Mouse (Mus musculus) neural tube, embryonic 11.5 days (tissue): ENCODE data around the gene Galm. TPM values are rescaled to one million over a fixed set of nuclear protein-coding genes. Genes with fewer than 3 reads are reported as not detected.

Experiments
- ATAC-seq: fragments of 200-750 bp; cut with Nextera tagmentation; 2 replicates; pipeline ENCODE4 v1.8.0; 2017; ENCODE audit warnings: moderate number of reproducible peaks, mild to moderate bottlenecking, moderate TSS enrichment, moderate library complexity; ENCODE audit not compliant: insufficient read depth, low FRiP score, low TSS enrichment
- DNase-seq: peaks from one replicate; pipeline ENCODE4 v3.0.0-alpha.2; 2015; ENCODE audit warnings: low spot score
- H3K27ac ChIP-seq: fragments of 300-500 bp; sonication (generic); 2 replicates; pipeline ENCODE4 v1.5.1; 2014; ENCODE audit warnings: low read depth, mild to moderate bottlenecking, low read length
- H3K27me3 ChIP-seq: fragments of 300-500 bp; sonication (generic); 2 replicates; pipeline ENCODE4 v1.6.1; 2014; ENCODE audit warnings: mild to moderate bottlenecking, low read length, mixed read lengths; ENCODE audit not compliant: control insufficient read depth, insufficient read depth
- H3K36me3 ChIP-seq: fragments of 300-500 bp; sonication (generic); 2 replicates; pipeline ENCODE4 v1.6.1; 2014; ENCODE audit warnings: mild to moderate bottlenecking, low read length, moderate library complexity, mixed read lengths; ENCODE audit not compliant: control insufficient read depth, insufficient read depth
- H3K4me1 ChIP-seq: fragments of 300-500 bp; sonication (generic); 2 replicates; pipeline ENCODE4 v1.6.1; 2014; ENCODE audit warnings: low read length, mixed read lengths; ENCODE audit not compliant: control insufficient read depth, insufficient read depth
- H3K4me2 ChIP-seq: fragments of 300-500 bp; sonication (generic); 2 replicates; pipeline ENCODE4 v1.6.1; 2014; ENCODE audit warnings: low read depth, mild to moderate bottlenecking, moderate library complexity
- H3K4me3 ChIP-seq: fragments of 300-500 bp; sonication (generic); 2 replicates; pipeline ENCODE4 v1.5.1; 2014; ENCODE audit warnings: low read depth, low read length
- H3K9ac ChIP-seq: fragments of 300-500 bp; sonication (generic); 2 replicates; pipeline ENCODE4 v1.6.1; 2014; ENCODE audit warnings: mild to moderate bottlenecking, low read length
- H3K9me3 ChIP-seq: fragments of 300-500 bp; sonication (generic); 2 replicates; pipeline ENCODE4 v1.6.1; 2016; ENCODE audit warnings: low read length; ENCODE audit not compliant: control insufficient read depth
- WGBS: fragments of 180-500 bp; shearing (Covaris S2); extraction: QIAGEN DNeasy Blood & Tissue Kit; methylation state at CpG from one replicate; pipeline ENCODE4 v1.1.7; 2014; 5-methylcytosine and 5-hydroxymethylcytosine counted together
- polyA plus RNA-seq: library from polyadenylated mRNA; unstranded; fragments of >200 nt; fragmentation: Nextera tagmentation; extraction: Ambion mirVana; gene quantifications from 2 replicates; pipeline ENCODE4 v1.2.1, GENCODE M21; 2014

The Galm gene
- polyA plus RNA-seq, 1 experiment from 2014 or later: 9.8 TPM

DNA sequence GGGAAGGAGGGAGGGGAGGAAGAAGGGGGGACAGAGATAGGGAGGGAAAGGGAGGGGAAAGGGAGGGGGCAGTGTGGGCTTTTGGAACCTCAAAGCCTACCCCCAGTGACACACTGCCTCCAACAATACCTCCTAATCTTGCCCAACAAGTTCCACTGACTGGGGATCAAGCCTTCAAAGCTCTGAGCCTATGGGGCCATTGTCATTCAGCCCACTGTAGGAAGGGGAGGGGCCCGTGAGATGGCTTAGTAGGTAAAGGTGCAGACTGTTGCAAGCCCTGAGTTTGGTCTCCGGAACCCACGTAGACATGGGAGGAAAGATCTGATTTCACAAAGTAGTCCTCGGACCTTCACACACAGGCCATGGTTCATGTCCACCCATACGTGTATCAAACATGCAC, 24.1 kb downstream of the Galm start:
- H3K9ac ChIP-seq: no peak overlapping the region
- H3K4me3 ChIP-seq: no peak overlapping the region
- H3K27me3 ChIP-seq: no peaks in the 10 kb centered on the region
- no peaks in the 10 kb centered on the region for H3K9me3 ChIP-seq
- no peak for DNase-seq
- no peak for ATAC-seq
- H3K36me3 ChIP-seq: no peaks in the 10 kb centered on the region
- 23% methylated on average over 5 of the region's 5 CpGs for whole genome bisulfite sequencing
- no peak overlapping the region for H3K27ac ChIP-seq
- H3K4me1 ChIP-seq: no peaks in the 10 kb centered on the region; the same call in 1 of the 2 replicates
- no peak overlapping the region for H3K4me2 ChIP-seq

DNA sequence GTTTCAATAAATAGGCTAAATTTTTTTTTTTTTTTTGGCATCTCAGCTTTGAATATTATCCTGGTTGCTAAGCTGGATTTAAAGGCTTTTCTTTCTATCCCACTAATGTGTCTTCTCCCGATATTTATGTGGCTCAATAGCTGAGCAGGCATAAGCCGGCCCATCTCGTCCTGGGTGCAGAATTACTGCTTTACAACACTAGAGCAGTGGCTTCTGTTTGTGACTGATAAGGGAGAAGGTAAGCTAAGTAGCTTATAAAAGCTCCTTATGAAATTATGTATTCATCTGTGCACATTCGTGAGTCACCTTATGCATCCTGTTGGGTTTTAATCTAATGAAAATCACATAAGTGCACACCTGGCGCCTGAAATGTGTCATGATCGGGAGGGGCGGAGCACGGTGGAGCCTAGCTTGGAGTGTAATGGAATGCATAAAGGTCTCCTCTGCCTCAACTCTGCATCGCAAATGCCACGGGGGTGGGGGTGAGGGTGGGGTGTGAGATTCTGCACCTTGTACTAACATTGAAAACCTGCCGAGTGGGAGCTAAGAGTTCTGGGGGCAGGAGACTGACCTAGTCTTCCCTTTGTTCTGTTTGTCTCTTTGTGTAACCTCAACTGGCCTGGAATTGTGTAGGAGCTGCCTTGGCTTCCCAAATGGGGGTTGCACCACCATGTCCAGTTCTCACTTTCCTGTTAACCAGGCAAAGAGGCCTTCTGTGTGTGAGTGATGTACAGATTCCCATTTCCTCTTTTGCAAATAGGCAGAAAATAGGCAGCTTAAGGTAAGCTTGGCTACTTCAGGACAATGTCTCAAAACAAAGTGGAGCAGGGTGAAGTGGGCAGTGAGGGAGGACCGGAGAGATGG, 25.7 kb downstream of the Galm start:
- Histone ChIP-seq H3K9ac (no peak overlapping the region), H3K4me1 (no peaks in the 10 kb centered on the region; the same call in 1 of the 2 replicates), H3K9me3 (no peaks in the 10 kb centered on the region), H3K4me3 (no peak overlapping the region), H3K27ac (no peak overlapping the region), H3K4me2 (no peak overlapping the region), H3K36me3 (no peaks in the 10 kb centered on the region), H3K27me3 (no peaks in the 10 kb centered on the region)
- DNase-seq: no peak
- 77% methylated on average over 12 of the region's 12 CpGs for whole genome bisulfite sequencing
- ATAC-seq: no peak

DNA sequence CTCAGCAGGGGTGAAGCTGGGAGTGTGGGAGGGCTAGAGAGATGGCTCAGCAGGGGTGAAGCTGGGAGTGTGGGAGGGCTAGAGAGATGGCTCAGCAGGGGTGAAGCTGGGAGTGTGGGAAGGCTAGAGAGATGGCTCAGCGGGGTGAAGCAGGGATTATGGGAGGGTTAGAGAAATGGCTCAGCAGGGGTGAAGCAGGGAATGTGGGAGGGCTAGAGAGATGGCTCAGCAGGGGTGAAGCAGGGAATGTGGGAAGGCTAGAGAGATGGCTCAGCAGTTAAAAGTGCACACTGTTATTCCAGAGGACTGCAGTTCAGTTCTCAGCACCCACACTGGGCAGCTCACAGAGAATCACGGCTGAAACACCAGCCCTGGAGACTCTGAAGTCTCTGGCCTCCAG, 26.4 kb downstream of the Galm start:
- Histone ChIP-seq H3K27me3 (no peaks in the 10 kb centered on the region), H3K4me1 (no peaks in the 10 kb centered on the region), H3K9ac (no peak overlapping the region), H3K36me3 (no peaks in the 10 kb centered on the region), H3K27ac (no peak overlapping the region), H3K4me2 (no peak overlapping the region), H3K9me3 (no peaks in the 10 kb centered on the region), H3K4me3 (no peak overlapping the region)
- DNase-seq (no peak), ATAC-seq (no peak)
- WGBS: 62% methylated on average over 2 of the region's 2 CpGs

DNA sequence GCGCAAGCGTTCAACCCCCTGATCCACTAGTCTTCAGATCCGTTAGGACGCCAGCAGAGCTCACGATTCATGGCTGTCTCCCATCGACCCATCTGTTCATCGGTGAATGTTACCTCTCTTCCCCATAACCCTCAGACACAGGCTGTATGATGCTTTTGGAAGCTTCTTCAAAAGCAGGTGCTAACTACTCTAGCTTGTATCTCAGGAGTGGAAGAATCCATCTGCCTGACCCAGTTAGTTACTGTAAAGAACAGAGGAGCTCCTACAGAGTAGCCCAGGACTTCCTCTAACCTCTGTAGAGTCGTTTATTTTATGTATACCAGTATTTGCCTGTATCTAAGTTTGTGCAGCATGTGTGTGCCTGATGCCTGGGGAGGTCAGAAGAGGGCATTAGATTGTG, 29.6 kb downstream of the Galm start:
- ATAC-seq (no peak), DNase-seq (no peak)
- no peaks in the 10 kb centered on the region for H3K36me3 ChIP-seq
- no peak overlapping the region for H3K27ac ChIP-seq
- WGBS: 89% methylated on average over 8 of the region's 8 CpGs
- no peak overlapping the region for H3K9ac ChIP-seq
- H3K9me3 ChIP-seq: no peaks in the 10 kb centered on the region
- H3K4me2 ChIP-seq: no peak overlapping the region
- no peaks in the 10 kb centered on the region for H3K4me1 ChIP-seq
- H3K4me3 ChIP-seq: no peak overlapping the region
- H3K27me3 ChIP-seq: no peaks in the 10 kb centered on the region

DNA sequence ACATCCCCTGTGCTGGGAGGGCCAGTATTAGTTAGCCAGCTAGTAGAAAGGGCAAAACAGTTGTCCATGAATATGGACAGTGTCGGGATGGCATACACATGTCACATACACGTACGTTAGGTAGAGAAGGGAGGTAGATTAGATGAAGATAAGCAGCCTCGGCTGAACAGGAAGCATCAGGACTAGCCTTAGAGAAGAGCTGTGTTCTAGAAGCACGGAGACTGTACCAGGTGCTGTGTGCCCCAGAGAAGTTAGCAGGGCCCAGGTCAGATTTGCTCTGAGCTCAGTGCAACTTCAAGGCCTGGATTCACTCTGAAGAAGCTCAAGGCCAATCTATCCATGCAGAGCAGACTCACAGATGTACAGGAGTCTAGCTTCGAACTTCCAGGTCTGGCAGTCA, 30.2 kb downstream of the Galm start:
- H3K4me3 ChIP-seq: no peak overlapping the region
- no peak overlapping the region for H3K4me2 ChIP-seq
- H3K4me1 ChIP-seq: no peaks in the 10 kb centered on the region
- no peak overlapping the region for H3K27ac ChIP-seq
- DNase-seq: no peak
- no peak for ATAC-seq
- H3K9ac ChIP-seq: no peak overlapping the region
- no peaks in the 10 kb centered on the region for H3K36me3 ChIP-seq
- H3K27me3 ChIP-seq: no peaks in the 10 kb centered on the region
- no peaks in the 10 kb centered on the region for H3K9me3 ChIP-seq
- 94% methylated on average over 6 of the region's 6 CpGs for WGBS

DNA sequence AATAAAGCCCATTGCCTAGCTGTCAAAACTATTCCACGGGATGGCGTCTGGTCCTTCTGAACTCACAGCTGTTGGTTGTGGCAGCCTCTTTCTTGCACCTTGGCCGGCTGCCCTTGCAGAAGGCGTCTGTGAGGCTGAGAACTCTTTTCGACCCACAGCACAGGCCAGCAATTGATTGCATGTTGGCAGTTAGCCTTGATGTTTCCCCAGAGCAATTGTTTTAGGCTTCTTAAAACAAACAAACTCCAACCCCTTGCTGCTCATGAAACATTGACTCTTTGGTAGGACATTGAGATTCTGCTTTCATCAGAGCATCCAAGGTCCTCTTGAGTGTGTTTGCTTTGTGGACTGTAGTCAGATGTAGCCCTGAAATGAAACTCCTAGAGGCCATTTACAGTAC, 33.2 kb downstream of the Galm start:
- 83% methylated on average over 5 of the region's 5 CpGs for WGBS
- Histone ChIP-seq H3K9me3 (no peaks in the 10 kb centered on the region), H3K4me1 (no peaks in the 10 kb centered on the region), H3K36me3 (no peaks in the 10 kb centered on the region), H3K4me2 (no peak overlapping the region), H3K4me3 (no peak overlapping the region), H3K9ac (no peak overlapping the region), H3K27ac (no peak overlapping the region), H3K27me3 (no peaks in the 10 kb centered on the region)
- ATAC-seq: no peak
- DNase-seq: no peak

DNA sequence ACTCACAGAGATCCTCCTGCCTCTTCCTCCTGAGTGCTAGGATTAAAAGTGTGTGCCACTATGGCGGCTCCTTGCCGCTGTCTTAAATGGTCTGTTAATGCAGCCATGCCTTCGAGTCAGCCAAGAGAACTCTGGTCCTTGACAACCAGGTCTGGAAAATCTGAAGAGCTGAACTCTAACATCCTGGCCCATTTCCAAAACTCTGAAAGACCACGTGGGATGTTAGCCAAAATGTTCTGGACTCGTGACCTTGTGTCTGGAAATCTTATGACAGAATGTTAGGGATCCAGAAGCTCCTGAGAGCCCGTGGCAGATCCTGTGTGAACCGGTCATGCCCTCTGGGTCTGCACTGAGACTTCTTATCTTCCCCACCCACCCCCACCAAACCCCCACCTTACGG, 36.7 kb downstream of the Galm start:
- H3K4me2 ChIP-seq: no peak overlapping the region
- H3K27ac ChIP-seq: no peak overlapping the region
- no peak overlapping the region for H3K4me3 ChIP-seq
- no peaks in the 10 kb centered on the region for H3K9me3 ChIP-seq
- no peaks in the 10 kb centered on the region for H3K36me3 ChIP-seq
- peaks cover 10% of the 10 kb centered on the region for H3K4me1 ChIP-seq
- DNase-seq (no peak), ATAC-seq (no peak)
- no peaks in the 10 kb centered on the region for H3K27me3 ChIP-seq
- 93% methylated on average over 8 of the region's 8 CpGs for WGBS
- H3K9ac ChIP-seq: no peak overlapping the region

DNA sequence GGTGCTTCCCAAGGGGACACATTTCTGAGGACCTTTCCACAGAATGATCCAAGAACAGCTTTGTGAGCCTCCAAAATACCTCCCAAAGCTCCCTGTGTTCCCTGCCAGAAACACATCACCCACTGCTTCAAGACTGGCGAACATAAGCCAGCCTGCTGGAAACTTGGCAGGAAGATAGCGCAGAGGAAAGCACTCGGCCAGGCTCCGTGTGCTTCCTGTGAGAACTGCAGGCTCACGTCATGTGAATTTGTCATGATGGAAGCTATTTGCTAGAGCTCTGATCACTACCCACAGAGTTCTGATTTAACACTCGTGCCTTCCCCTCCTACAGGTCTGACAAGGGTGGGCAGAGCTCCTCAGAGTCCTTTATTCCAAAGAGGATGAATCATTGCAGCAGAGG, 38.5 kb downstream of the Galm start:
- Histone ChIP-seq H3K27me3 (no peaks in the 10 kb centered on the region), H3K9me3 (no peaks in the 10 kb centered on the region), H3K36me3 (no peaks in the 10 kb centered on the region), H3K9ac (no peak overlapping the region), H3K4me1 (peaks cover 10% of the 10 kb centered on the region), H3K4me2 (no peak overlapping the region), H3K4me3 (no peak overlapping the region), H3K27ac (no peak overlapping the region)
- DNase-seq: no peak
- 87% methylated on average over 6 of the region's 6 CpGs for WGBS
- ATAC-seq: no peak

DNA sequence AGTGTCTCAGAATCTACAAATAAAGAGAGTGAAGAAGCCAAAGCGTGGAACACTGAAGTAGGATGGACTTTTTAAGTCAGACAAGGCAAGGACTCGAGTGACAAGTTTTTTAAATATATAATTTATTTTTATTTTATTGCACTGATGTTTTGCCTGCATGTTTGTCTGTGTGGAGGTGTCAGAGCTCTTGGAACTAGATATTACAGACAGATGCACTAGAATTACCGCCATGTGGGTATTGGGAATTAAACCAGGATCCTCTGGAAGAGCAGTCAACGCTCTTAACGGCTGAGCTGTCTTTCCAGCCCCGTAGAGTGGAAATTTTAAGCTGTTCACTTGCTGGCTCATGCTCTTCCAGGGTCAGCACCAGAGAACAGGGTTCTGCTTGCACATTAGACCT, 39.1 kb downstream of the Galm start:
- Histone ChIP-seq H3K9ac (no peak overlapping the region), H3K27me3 (no peaks in the 10 kb centered on the region), H3K36me3 (no peaks in the 10 kb centered on the region), H3K4me2 (no peak overlapping the region), H3K4me1 (peaks cover 10% of the 10 kb centered on the region), H3K9me3 (no peaks in the 10 kb centered on the region), H3K4me3 (no peak overlapping the region), H3K27ac (no peak overlapping the region)
- WGBS: 91% methylated on average over 6 of the region's 6 CpGs
- no peak for ATAC-seq
- no peak for DNase-seq
